Mouse (Mus musculus): ENCODE measurements around the gene Hoxb4. TPM values are rescaled to one million over a fixed set of nuclear protein-coding genes. Genes with fewer than 3 reads are reported as not detected.

The Hoxb4 gene
- polyA plus RNA-seq, 1 experiment, result 1.5 TPM

DNA sequence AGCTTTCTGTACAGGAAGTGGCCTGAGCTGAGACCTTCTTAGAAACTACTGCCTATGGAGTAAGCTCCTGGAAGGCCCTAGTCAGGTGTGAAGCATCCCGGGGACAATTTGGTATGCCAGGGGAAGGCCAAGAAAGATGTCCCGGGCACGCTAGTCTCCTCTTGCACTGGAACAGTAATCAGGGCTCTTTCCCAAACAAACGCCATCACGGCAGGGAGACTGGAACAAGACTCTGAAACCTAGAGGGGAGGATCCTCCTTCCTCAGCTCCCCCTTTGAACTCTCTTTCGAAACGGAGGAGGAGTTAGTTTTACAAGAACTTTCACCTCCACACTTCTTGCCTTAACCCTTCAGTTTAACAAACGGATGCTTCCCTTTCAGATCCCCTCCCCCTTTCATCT lies 14.0 kb downstream of the Hoxb4 start:
- 61% methylated on average over 8 of the region's 8 CpGs for WGBS
- no peaks in the 10 kb centered on the region for H3K4me1 ChIP-seq (replicated peaks; ENCODE audit: control insufficient read depth, insufficient read depth, low read length)
- no peak for TF ChIP-seq CTCF (IDR thresholded peaks at IDR 0.05; ENCODE audit: borderline replicate concordance, control insufficient read depth, extremely low read depth, insufficient read depth, low read length, poor library complexity)
- TF ChIP-seq POLR2A (IDR thresholded peaks at IDR 0.05; ENCODE audit: control insufficient read depth, extremely low read depth, insufficient read depth, low read length, poor library complexity), result no peak
- H3K27me3 ChIP-seq (ENCODE audit: control insufficient read depth, insufficient read depth, low read length), result no peaks in the 10 kb centered on the region; the same call in 1 of the 2 replicates
- no peak overlapping the region for H3K27ac ChIP-seq (ENCODE audit: control insufficient read depth, insufficient read depth, low read length)
- no peaks in the 10 kb centered on the region for H3K36me3 ChIP-seq (ENCODE audit: control insufficient read depth, insufficient read depth, low read length)
- no peak for DNase-seq
- H3K4me3 ChIP-seq (ENCODE audit: control insufficient read depth, insufficient read depth, low read length), result no peak overlapping the region

DNA sequence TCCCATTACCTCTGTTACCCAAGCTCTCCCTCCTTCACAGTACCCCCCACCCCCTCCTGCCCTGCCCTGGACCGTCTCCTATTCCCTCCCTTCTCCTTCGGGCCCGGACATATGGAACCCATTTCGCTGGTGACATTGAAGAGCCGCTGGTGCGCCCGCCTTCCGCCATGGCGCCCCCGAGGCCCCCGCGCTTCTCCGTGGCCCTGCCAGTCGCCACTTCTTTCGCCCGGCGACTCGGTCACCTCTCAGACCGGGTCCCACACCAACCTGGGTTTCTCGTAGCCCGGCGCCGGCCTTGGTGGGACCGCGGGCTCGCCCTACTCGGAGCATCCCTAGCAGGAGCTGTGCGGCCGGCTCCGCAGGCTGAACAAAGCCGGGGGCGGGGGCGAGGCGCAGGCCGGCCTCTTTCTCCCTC lies 14.6 kb downstream of the Hoxb4 start:
- 71% methylated on average over 35 of the region's 35 CpGs for whole genome bisulfite sequencing
- DNase-seq, result no peak
- no peak overlapping the region for H3K4me3 ChIP-seq (ENCODE audit: control insufficient read depth, insufficient read depth, low read length)
- H3K4me1 ChIP-seq (replicated peaks; ENCODE audit: control insufficient read depth, insufficient read depth, low read length), result no peaks in the 10 kb centered on the region
- H3K36me3 ChIP-seq (ENCODE audit: control insufficient read depth, insufficient read depth, low read length), result no peaks in the 10 kb centered on the region
- H3K27me3 ChIP-seq (ENCODE audit: control insufficient read depth, insufficient read depth, low read length), result no peaks in the 10 kb centered on the region; the same call in 1 of the 2 replicates
- TF ChIP-seq POLR2A (IDR thresholded peaks at IDR 0.05; ENCODE audit: control insufficient read depth, extremely low read depth, insufficient read depth, low read length, poor library complexity), result no peak
- TF ChIP-seq CTCF (IDR thresholded peaks at IDR 0.05; ENCODE audit: borderline replicate concordance, control insufficient read depth, extremely low read depth, insufficient read depth, low read length, poor library complexity), result no peak
- no peak overlapping the region for H3K27ac ChIP-seq (ENCODE audit: control insufficient read depth, insufficient read depth, low read length)

DNA sequence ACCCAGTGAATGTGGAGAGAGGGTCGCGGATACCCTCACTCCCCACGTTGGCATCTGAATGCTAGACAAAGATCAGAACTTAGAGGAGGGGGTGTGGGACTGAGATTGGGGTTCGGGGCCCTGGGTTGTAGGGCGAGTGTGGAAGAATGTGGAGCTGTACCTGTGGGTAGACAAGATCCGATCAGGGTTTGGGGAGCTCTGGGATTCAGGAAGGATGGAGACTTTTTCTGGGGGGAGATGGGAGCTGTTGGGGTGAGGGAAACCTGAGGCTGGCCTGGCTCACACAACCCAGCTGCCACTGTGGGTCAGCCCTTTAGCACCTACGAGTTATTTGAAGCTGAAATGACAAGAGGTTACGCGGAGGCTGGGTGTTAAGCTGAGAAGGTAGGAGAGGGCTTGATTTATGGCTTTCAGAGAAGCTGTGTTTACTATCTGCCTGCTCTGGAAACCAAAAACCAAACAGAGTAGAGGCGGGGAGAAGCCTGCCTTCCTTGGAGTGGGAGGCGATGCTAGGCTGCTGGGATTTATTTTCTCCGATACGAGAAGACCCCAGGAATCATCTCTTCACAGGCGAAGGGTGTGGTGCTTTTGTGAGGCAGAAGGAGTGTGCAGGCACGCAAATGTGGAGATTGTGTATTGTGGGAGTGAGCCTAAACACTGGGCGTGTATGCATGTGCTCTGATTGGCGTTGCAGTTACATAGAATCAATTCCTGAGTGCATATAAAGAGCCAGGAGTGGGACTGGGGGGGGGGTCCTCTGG lies 15.4 kb downstream of the Hoxb4 start:
- no peak overlapping the region for H3K4me3 ChIP-seq (ENCODE audit: control insufficient read depth, insufficient read depth, low read length)
- 90% methylated on average over 17 of the region's 17 CpGs for WGBS
- DNase-seq, result no peak
- H3K4me1 ChIP-seq (replicated peaks; ENCODE audit: control insufficient read depth, insufficient read depth, low read length), result no peaks in the 10 kb centered on the region
- H3K27ac ChIP-seq (ENCODE audit: control insufficient read depth, insufficient read depth, low read length), result no peak overlapping the region
- TF ChIP-seq CTCF (IDR thresholded peaks at IDR 0.05; ENCODE audit: borderline replicate concordance, control insufficient read depth, extremely low read depth, insufficient read depth, low read length, poor library complexity) (no peak), POLR2A (IDR thresholded peaks at IDR 0.05; ENCODE audit: control insufficient read depth, extremely low read depth, insufficient read depth, low read length, poor library complexity) (no peak)
- no peaks in the 10 kb centered on the region; the same call in 1 of the 2 replicates for H3K27me3 ChIP-seq (ENCODE audit: control insufficient read depth, insufficient read depth, low read length)
- H3K36me3 ChIP-seq (ENCODE audit: control insufficient read depth, insufficient read depth, low read length), result no peaks in the 10 kb centered on the region

DNA sequence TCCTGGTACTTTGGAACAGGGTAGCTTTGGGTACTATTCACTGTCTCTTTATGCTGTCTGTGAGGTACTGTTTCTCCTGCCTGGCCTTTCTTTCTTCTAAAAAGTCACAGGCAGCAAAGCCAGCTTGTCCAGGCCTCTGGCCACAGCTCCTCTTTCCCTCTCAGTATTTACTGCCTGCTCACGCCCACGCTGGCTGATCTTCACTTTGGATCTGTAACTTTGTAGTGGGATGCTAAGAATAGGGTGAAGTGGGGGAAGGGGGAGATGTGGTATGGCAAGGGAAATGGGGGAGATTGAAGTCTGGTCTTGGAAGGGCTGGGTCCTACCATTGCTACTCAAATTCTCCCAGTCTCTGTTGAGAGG lies 15.9 kb downstream of the Hoxb4 start:
- peaks cover 1% of the 10 kb centered on the region; the same call in 1 of the 2 replicates for H3K27me3 ChIP-seq (ENCODE audit: control insufficient read depth, insufficient read depth, low read length)
- 86% methylated on average over 2 of the region's 2 CpGs for WGBS

DNA sequence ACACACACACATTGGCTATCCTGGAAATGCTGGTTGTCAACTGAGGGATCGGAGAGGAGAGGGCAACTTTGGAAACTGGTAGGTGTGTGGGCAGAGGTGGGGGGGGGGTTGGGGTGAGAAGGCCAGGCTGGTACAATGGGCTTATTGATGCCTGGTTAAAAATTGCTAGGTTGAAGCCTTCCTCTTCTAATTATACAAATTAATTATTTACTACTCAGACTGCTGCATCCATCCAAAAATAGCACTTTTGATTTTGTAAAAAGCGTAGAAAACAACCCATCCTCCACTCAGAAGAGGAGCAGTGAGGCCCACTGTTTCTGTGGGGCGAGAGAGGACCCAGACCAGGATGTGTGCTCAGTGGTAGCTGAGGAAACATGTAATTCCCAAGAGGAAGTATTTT lies 16.9 kb downstream of the Hoxb4 start:
- DNase-seq, result no peak
- 94% methylated on average over 3 of the region's 3 CpGs for WGBS
- TF ChIP-seq CTCF (IDR thresholded peaks at IDR 0.05; ENCODE audit: borderline replicate concordance, control insufficient read depth, extremely low read depth, insufficient read depth, low read length, poor library complexity), result no peak
- TF ChIP-seq POLR2A (IDR thresholded peaks at IDR 0.05; ENCODE audit: control insufficient read depth, extremely low read depth, insufficient read depth, low read length, poor library complexity), result no peak
- no peaks in the 10 kb centered on the region for H3K36me3 ChIP-seq (ENCODE audit: control insufficient read depth, insufficient read depth, low read length)
- peaks cover 7% of the 10 kb centered on the region; the same call in 1 of the 2 replicates for H3K27me3 ChIP-seq (ENCODE audit: control insufficient read depth, insufficient read depth, low read length)
- no peak overlapping the region for H3K4me3 ChIP-seq (ENCODE audit: control insufficient read depth, insufficient read depth, low read length)
- H3K4me1 ChIP-seq (replicated peaks; ENCODE audit: control insufficient read depth, insufficient read depth, low read length), result no peaks in the 10 kb centered on the region
- H3K27ac ChIP-seq (ENCODE audit: control insufficient read depth, insufficient read depth, low read length), result no peak overlapping the region

More for the DNA sequence above, 15.9 kb downstream of the Hoxb4 start:
- no peaks in the 10 kb centered on the region for H3K4me1 ChIP-seq (replicated peaks; ENCODE audit: control insufficient read depth, insufficient read depth, low read length)
- no peaks in the 10 kb centered on the region for H3K36me3 ChIP-seq (ENCODE audit: control insufficient read depth, insufficient read depth, low read length)
- H3K4me3 ChIP-seq (ENCODE audit: control insufficient read depth, insufficient read depth, low read length), result no peak overlapping the region
- TF ChIP-seq POLR2A (IDR thresholded peaks at IDR 0.05; ENCODE audit: control insufficient read depth, extremely low read depth, insufficient read depth, low read length, poor library complexity) (no peak), CTCF (IDR thresholded peaks at IDR 0.05; ENCODE audit: borderline replicate concordance, control insufficient read depth, extremely low read depth, insufficient read depth, low read length, poor library complexity) (no peak)
- no peak overlapping the region for H3K27ac ChIP-seq (ENCODE audit: control insufficient read depth, insufficient read depth, low read length)
- DNase-seq, result no peak

DNA sequence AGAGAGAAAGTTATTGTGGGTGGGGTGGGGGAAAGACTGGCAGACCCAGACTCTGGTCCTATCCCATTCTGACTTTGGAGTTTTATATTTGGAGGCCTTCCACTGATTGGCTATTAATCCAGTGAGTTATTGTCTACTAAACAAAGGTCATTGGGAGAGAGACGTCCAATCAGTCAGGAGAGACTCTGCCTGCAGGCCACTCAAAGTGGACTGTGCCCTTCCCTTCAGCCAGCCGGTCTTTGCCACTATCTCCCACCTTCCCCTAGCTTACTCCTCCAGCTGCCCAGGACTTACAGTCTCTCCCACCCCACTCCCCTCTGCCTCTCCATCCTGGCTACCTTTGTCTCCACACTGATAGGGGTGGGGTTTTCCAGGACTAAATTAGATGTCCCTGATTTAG lies 18.5 kb downstream of the Hoxb4 start:
- Histone ChIP-seq H3K4me1 (replicated peaks; ENCODE audit: control insufficient read depth, insufficient read depth, low read length) (no peaks in the 10 kb centered on the region), H3K27me3 (ENCODE audit: control insufficient read depth, insufficient read depth, low read length) (peaks cover 18% of the 10 kb centered on the region), H3K36me3 (ENCODE audit: control insufficient read depth, insufficient read depth, low read length) (no peaks in the 10 kb centered on the region), H3K27ac (ENCODE audit: control insufficient read depth, insufficient read depth, low read length) (no peak overlapping the region), H3K4me3 (ENCODE audit: control insufficient read depth, insufficient read depth, low read length) (no peak overlapping the region)
- 95% methylated on average over 2 of the region's 2 CpGs for WGBS
- TF ChIP-seq CTCF (IDR thresholded peaks at IDR 0.05; ENCODE audit: borderline replicate concordance, control insufficient read depth, extremely low read depth, insufficient read depth, low read length, poor library complexity), result no peak
- DNase-seq, result no peak
